9 mouse cellular contexts compared by ENCODE assay signal in genomic region chr13:42608963-42609362, GRCm38 (mm10).
A peak's percentile ranks its signal among the peaks of the same experiment; 100 is the strongest.
DNase-seq lines count a peak whose midpoint lies in the region; ATAC-seq lines count a peak whose summit lies in the region.
"Had no signal": no experiment of that assay in that cellular context is flagged by ENCODE, and none has a peak within 500 bp of the region (broad histone marks: within the 10 kb centered on the region; RNA-seq: fewer than 3 reads in every experiment).

No protein-coding gene starts in this region.

- ATAC-seq in hindbrain, embryonic 16.5 days = no peak
- ATAC-seq in midbrain, embryonic 11.5 days (ENCODE audit: low FRiP score) = no peak

- no peak overlapping the region for H3K27ac ChIP-seq in hindbrain, embryonic 10.5 days
- no peak overlapping the region for H3K27ac ChIP-seq in hindbrain, embryonic 16.5 days (ENCODE audit: low read depth, low read length)
- H3K27ac ChIP-seq in midbrain, embryonic 10.5 days (replicated peaks) = no peak overlapping the region
- no peak overlapping the region for H3K27ac ChIP-seq in midbrain, embryonic 11.5 days (ENCODE audit: low read depth, low read length)

- H3K4me1 ChIP-seq in hindbrain, embryonic 10.5 days (replicated peaks) = 0 out of 2 replicates have a peak, but pooled peaks cover 6% of the 10 kb centered on the region
- H3K4me1 ChIP-seq in hindbrain, embryonic 16.5 days (ENCODE audit: control insufficient read depth, insufficient read depth, low read depth, low read length) = no peaks in the 10 kb centered on the region
- H3K4me1 ChIP-seq in midbrain, embryonic 10.5 days = peaks cover 8% of the 10 kb centered on the region
- peaks cover 2% of the 10 kb centered on the region; the same call in 1 of the 2 replicates for H3K4me1 ChIP-seq in midbrain, embryonic 11.5 days (ENCODE audit: control insufficient read depth, insufficient read depth, low read length)

- H3K36me3 ChIP-seq in hindbrain, embryonic 10.5 days = no peaks in the 10 kb centered on the region
- no peaks in the 10 kb centered on the region for H3K36me3 ChIP-seq in hindbrain, embryonic 16.5 days (ENCODE audit: control insufficient read depth, insufficient read depth, low read length)
- no peaks in the 10 kb centered on the region for H3K36me3 ChIP-seq in midbrain, embryonic 10.5 days
- no peaks in the 10 kb centered on the region for H3K36me3 ChIP-seq in midbrain, embryonic 11.5 days (ENCODE audit: control insufficient read depth, insufficient read depth, low read length)

- no peak overlapping the region for H3K4me3 ChIP-seq in hindbrain, embryonic 10.5 days
- no peak overlapping the region for H3K4me3 ChIP-seq in hindbrain, embryonic 16.5 days (ENCODE audit: low read length)
- no peak overlapping the region for H3K4me3 ChIP-seq in midbrain, embryonic 10.5 days
- no peak overlapping the region for H3K4me3 ChIP-seq in midbrain, embryonic 11.5 days (ENCODE audit: low read depth, low read length)

- peak; percentile 40 for DNase-seq in hindbrain, embryonic 10.5 days (ENCODE audit: low spot score)
- peak; percentile 39 for DNase-seq in midbrain, embryonic 10.5 days (ENCODE audit: low spot score)
- no peak for DNase-seq in midbrain, embryonic 11.5 days (ENCODE audit: low spot score, missing footprints)
- peak; percentile 30 for DNase-seq in brain, adult 2 months (ENCODE audit: low read depth, low spot score)
- peak; percentile 39 for DNase-seq in retina, embryonic 14.5 days (ENCODE audit: low spot score)
- no peak for DNase-seq in spleen, postnatal 36 days (ENCODE audit: low spot score in 2 of 2)
- DNase-seq: heart, postnatal 36 days; thymus, postnatal 36 days had no signal

- no peak overlapping the region for H3K9ac ChIP-seq in hindbrain, embryonic 16.5 days (ENCODE audit: low read depth, low read length)
- no peak overlapping the region for H3K9ac ChIP-seq in midbrain, embryonic 11.5 days (ENCODE audit: low read length)

- no peak overlapping the region for H3K4me2 ChIP-seq in hindbrain, embryonic 16.5 days (ENCODE audit: low read length)
- no peak overlapping the region for H3K4me2 ChIP-seq in midbrain, embryonic 11.5 days

- WGBS in hindbrain, embryonic 10.5 days = 15% methylated on average over 4 of the region's 4 CpGs
- 31% methylated on average over 4 of the region's 4 CpGs for WGBS in hindbrain, embryonic 16.5 days
- 22% methylated on average over 4 of the region's 4 CpGs for WGBS in midbrain, embryonic 10.5 days
- WGBS in midbrain, embryonic 11.5 days = 16% methylated on average over 4 of the region's 4 CpGs

- no peaks in the 10 kb centered on the region for H3K27me3 ChIP-seq in hindbrain, embryonic 10.5 days (ENCODE audit: insufficient read depth, poor library complexity, severe bottlenecking)
- no peaks in the 10 kb centered on the region for H3K27me3 ChIP-seq in hindbrain, embryonic 16.5 days (replicated peaks; ENCODE audit: control insufficient read depth, insufficient read depth, low read length)
- no peaks in the 10 kb centered on the region for H3K27me3 ChIP-seq in midbrain, embryonic 10.5 days (ENCODE audit: low read depth, poor library complexity, severe bottlenecking)
- no peaks in the 10 kb centered on the region for H3K27me3 ChIP-seq in midbrain, embryonic 11.5 days (ENCODE audit: control insufficient read depth, insufficient read depth, low read length)

- no peaks in the 10 kb centered on the region for H3K9me3 ChIP-seq in hindbrain, embryonic 10.5 days
- no peaks in the 10 kb centered on the region for H3K9me3 ChIP-seq in hindbrain, embryonic 16.5 days (ENCODE audit: control insufficient read depth, low read length)
- no peaks in the 10 kb centered on the region for H3K9me3 ChIP-seq in midbrain, embryonic 10.5 days (replicated peaks)
- no peaks in the 10 kb centered on the region for H3K9me3 ChIP-seq in midbrain, embryonic 11.5 days (ENCODE audit: control insufficient read depth, low read length)

Comparison
In these comparisons a context has a peak if more than half of its experiments do, and no peak if none do; other contexts are left out.
1. DNase-seq: peak in hindbrain, embryonic 10.5 days (single experiment), midbrain, embryonic 10.5 days (single experiment), brain, adult 2 months (single experiment) and retina, embryonic 14.5 days (single experiment); none in midbrain, embryonic 11.5 days (single experiment) and spleen, postnatal 36 days (0 of 2).